Mouse (Mus musculus) forebrain, embryonic 14.5 days (tissue): ENCODE data around the gene Ormdl1. TPM values are rescaled to one million over a fixed set of nuclear protein-coding genes. Genes with fewer than 3 reads are reported as not detected.

Experiments used
- polyA plus RNA-seq: library from polyadenylated mRNA; unstranded; fragments of >200 nt; fragmentation: Nextera tagmentation; extraction: Ambion mirVana; gene quantifications from 2 replicates; pipeline ENCODE4 v1.2.1, GENCODE M21; 2014

Gene Ormdl1
- polyA plus RNA-seq, 1 experiment from 2014 or later, result 79.8 TPM

Other genes starting within 250 kb of the Ormdl1 start
- gene Mstn, start 235.5 kb upstream of the Ormdl1 start, polyA plus RNA-seq, result 0.32 and 0.73 TPM in 2 replicates
- gene 1700019A02Rik, start 109.5 kb upstream of the Ormdl1 start, polyA plus RNA-seq, result not detected in 2 replicates
- 11.1 and 12.2 TPM in 2 replicates for gene Pms1, start 77 bp upstream of the Ormdl1 start, polyA plus RNA-seq
- gene Gm28778, start within 50 bp of the Ormdl1 start, polyA plus RNA-seq, result not detected in 2 replicates
- gene Osgepl1, start 16.5 kb downstream of the Ormdl1 start, polyA plus RNA-seq, result 24.1 and 26.8 TPM in 2 replicates
- gene Asdurf, start 55.5 kb downstream of the Ormdl1 start, polyA plus RNA-seq, result 8.3 and 23.3 TPM in 2 replicates
- 1.2 and 1.5 TPM in 2 replicates for gene Gm28551, start 55.6 kb downstream of the Ormdl1 start, polyA plus RNA-seq
- gene Asnsd1, start 55.7 kb downstream of the Ormdl1 start, polyA plus RNA-seq, result 66.6 and 72.1 TPM in 2 replicates